Mouse (Mus musculus) megakaryocyte, embryonic 14.5 days (primary cell): ENCODE results near the gene Sptssa.

Experiments
- FLI1 ChIP-seq: IDR thresholded peaks from 2 replicates; pipeline ENCODE4 v1.6.1; 2012; ENCODE audit warnings: low read length, inconsistent platforms, mixed read lengths
- GATA1 ChIP-seq: IDR thresholded peaks from 3 replicates; pipeline ENCODE4 v1.6.1; 2012; ENCODE audit warnings: mixed read lengths, low read length, inconsistent platforms, borderline replicate concordance

DNA sequence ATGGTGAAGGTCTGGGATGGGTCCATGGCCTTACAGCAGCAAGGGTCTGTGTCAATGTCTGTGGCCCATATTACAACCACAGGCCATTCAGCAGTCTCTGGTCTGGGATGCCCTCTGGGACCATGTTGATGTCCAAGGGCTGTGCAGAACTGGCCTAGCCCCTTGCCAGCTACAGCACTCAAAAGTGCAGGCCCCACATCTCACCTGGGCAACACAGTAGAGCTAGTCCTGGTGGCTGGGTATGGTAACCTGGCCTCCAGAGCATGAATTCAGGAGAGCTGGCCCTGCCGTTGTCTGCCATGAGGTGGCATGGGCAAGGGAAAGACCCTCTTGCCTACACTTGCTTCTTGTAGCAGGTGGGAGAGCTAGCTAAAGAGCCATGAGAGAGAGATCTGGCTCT lies 11.8 kb upstream of the Sptssa start:
- TF ChIP-seq GATA1, result no peak
- no peak for TF ChIP-seq FLI1
